Mouse (Mus musculus) liver, embryonic 12.5 days (tissue): ENCODE results near the gene Gm6583. TPM values are rescaled to one million over a fixed set of nuclear protein-coding genes. Genes with fewer than 3 reads are reported as not detected.
"Not testable (repeated sequence)": the region's sequence is repeated elsewhere in the genome, so short reads cannot be mapped to it uniquely, and the experiment has no call there.

Experiments
- ATAC-seq: fragments of 200-750 bp; cut with Nextera tagmentation; 2 replicates; pipeline ENCODE4 v1.8.0; 2017; ENCODE audit warnings: moderate number of reproducible peaks, mild to moderate bottlenecking, moderate library complexity
- H3K27ac ChIP-seq: fragments of 300-500 bp; sonication (generic); 2 replicates; pipeline ENCODE4 v1.5.1; 2016; ENCODE audit warnings: mild to moderate bottlenecking
- H3K27me3 ChIP-seq: fragments of 300-500 bp; sonication (generic); replicated peaks from 2 replicates; pipeline ENCODE4 v1.6.1; 2016; ENCODE audit warnings: mild to moderate bottlenecking, moderate library complexity
- H3K36me3 ChIP-seq: fragments of 300-500 bp; sonication (generic); 2 replicates; pipeline ENCODE4 v1.6.1; 2016; ENCODE audit warnings: mild to moderate bottlenecking, moderate library complexity
- H3K4me1 ChIP-seq: fragments of 300-500 bp; sonication (generic); 2 replicates; pipeline ENCODE4 v1.6.1; 2016
- H3K4me2 ChIP-seq: fragments of 300-500 bp; sonication (generic); 2 replicates; pipeline ENCODE4 v1.6.1; 2016; ENCODE audit warnings: mild to moderate bottlenecking, moderate library complexity
- H3K4me3 ChIP-seq: fragments of 300-500 bp; sonication (generic); 2 replicates; pipeline ENCODE4 v1.5.1; 2016; ENCODE audit warnings: mild to moderate bottlenecking, moderate library complexity
- H3K9ac ChIP-seq: fragments of 300-500 bp; sonication (generic); 2 replicates; pipeline ENCODE4 v1.6.1; 2016; ENCODE audit warnings: mild to moderate bottlenecking, moderate library complexity
- H3K9me3 ChIP-seq: fragments of 300-500 bp; sonication (generic); replicated peaks from 2 replicates; pipeline ENCODE4 v1.6.1; 2016; ENCODE audit warnings: mild to moderate bottlenecking, moderate library complexity
- WGBS: fragments of 180-500 bp; shearing (Covaris S2); methylation state at CpG from one replicate; pipeline ENCODE4 v1.1.7; 2016; ENCODE audit not compliant: insufficient replicate concordance; 5-methylcytosine and 5-hydroxymethylcytosine counted together
- polyA plus RNA-seq: library from polyadenylated mRNA; unstranded; fragments of >200 nt; fragmentation: Nextera tagmentation; extraction: Ambion mirVana; gene quantifications from 2 replicates; pipeline ENCODE4 v1.2.1, GENCODE M21; 2016

Gene Gm6583
- polyA plus RNA-seq, 1 experiment from 2014 or later: 0.35 TPM

- WGBS: 65% methylated on average over 4 of the region's 4 CpGs
- H3K9me3 ChIP-seq: no peaks in the 10 kb centered on the region
- H3K4me3 ChIP-seq: no peak overlapping the region
- H3K4me2 ChIP-seq: no peak overlapping the region
- no peak overlapping the region for H3K9ac ChIP-seq
- H3K27me3 ChIP-seq: no peaks in the 10 kb centered on the region
- no peak overlapping the region for H3K27ac ChIP-seq
- ATAC-seq: no peak
- H3K4me1 ChIP-seq: peaks cover 50% of the 10 kb centered on the region
- peaks cover 1% of the 10 kb centered on the region for H3K36me3 ChIP-seq
These were observed 34.5 kb downstream of the Gm6583 start for GRCm38 (mm10) chr5:112321376-112321775.

- no peak overlapping the region for H3K27ac ChIP-seq
- no peaks in the 10 kb centered on the region for H3K9me3 ChIP-seq
- H3K9ac ChIP-seq: no peak overlapping the region
- no peak overlapping the region for H3K4me2 ChIP-seq
- WGBS: 59% methylated on average over 6 of the region's 6 CpGs
- H3K4me3 ChIP-seq: no peak overlapping the region
- H3K4me1 ChIP-seq: peaks cover 51% of the 10 kb centered on the region
- no peak for ATAC-seq
- H3K27me3 ChIP-seq: no peaks in the 10 kb centered on the region
- peaks cover 6% of the 10 kb centered on the region for H3K36me3 ChIP-seq
These were observed 34.9 kb downstream of the Gm6583 start for GRCm38 (mm10) chr5:112320936-112321335.

- Histone ChIP-seq H3K4me1 (peaks cover 46% of the 10 kb centered on the region), H3K36me3 (peaks cover 11% of the 10 kb centered on the region), H3K27me3 (no peaks in the 10 kb centered on the region), H3K9me3 (no peaks in the 10 kb centered on the region), H3K9ac (no peak overlapping the region), H3K4me2 (no peak overlapping the region), H3K4me3 (no peak overlapping the region), H3K27ac (no peak overlapping the region)
- WGBS: 77% methylated on average over 5 of the region's 5 CpGs
- no peak for ATAC-seq
These were observed 35.5 kb downstream of the Gm6583 start for GRCm38 (mm10) chr5:112320379-112320778.

- peak; percentile 85 for ATAC-seq
- not testable (repeated sequence) for H3K4me3 ChIP-seq, H3K27me3 ChIP-seq, H3K27ac ChIP-seq, H3K9me3 ChIP-seq, H3K9ac ChIP-seq, H3K4me2 ChIP-seq
- WGBS: 52% methylated on average over 2 of the region's 2 CpGs
- Histone ChIP-seq H3K4me1 (peaks cover 35% of the 10 kb centered on the region), H3K36me3 (peaks cover 22% of the 10 kb centered on the region)
These were observed 36.5 kb downstream of the Gm6583 start for GRCm38 (mm10) chr5:112319343-112319742.

GRCm38 (mm10) chr5:112317328-112317727 is 38.5 kb downstream of the Gm6583 start:
- Histone ChIP-seq H3K27me3 (no peaks in the 10 kb centered on the region), H3K27ac (no peak overlapping the region), H3K36me3 (peaks cover 42% of the 10 kb centered on the region), H3K4me1 (peaks cover 28% of the 10 kb centered on the region), H3K4me2 (no peak overlapping the region), H3K4me3 (no peak overlapping the region), H3K9ac (no peak overlapping the region), H3K9me3 (no peaks in the 10 kb centered on the region)
- no peak for ATAC-seq
- WGBS: 41% methylated on average over 5 of the region's 5 CpGs

GRCm38 (mm10) chr5:112316468-112316867 is 39.4 kb downstream of the Gm6583 start:
- no peak overlapping the region for H3K4me3 ChIP-seq
- H3K27ac ChIP-seq: no peak overlapping the region
- H3K4me2 ChIP-seq: no peak overlapping the region
- H3K4me1 ChIP-seq: peaks cover 28% of the 10 kb centered on the region
- ATAC-seq: no peak
- H3K27me3 ChIP-seq: no peaks in the 10 kb centered on the region
- no peaks in the 10 kb centered on the region for H3K9me3 ChIP-seq
- no peak overlapping the region for H3K9ac ChIP-seq
- 74% methylated on average over 5 of the region's 5 CpGs for WGBS
- H3K36me3 ChIP-seq: peaks cover 50% of the 10 kb centered on the region

- Histone ChIP-seq H3K27ac (no peak overlapping the region), H3K4me3 (no peak overlapping the region), H3K9me3 (no peaks in the 10 kb centered on the region), H3K4me2 (no peak overlapping the region), H3K9ac (no peak overlapping the region), H3K36me3 (peaks cover 82% of the 10 kb centered on the region), H3K27me3 (no peaks in the 10 kb centered on the region), H3K4me1 (peaks cover 15% of the 10 kb centered on the region; the same call in 1 of the 2 replicates)
- WGBS: 78% methylated on average over 11 of the region's 11 CpGs
- ATAC-seq: no peak
These were observed 42.5 kb downstream of the Gm6583 start for GRCm38 (mm10) chr5:112313222-112313885.

GRCm38 (mm10) chr5:112305842-112306241 is 50.0 kb downstream of the Gm6583 start:
- 88% methylated on average over 5 of the region's 5 CpGs for WGBS
- Histone ChIP-seq H3K9ac (no peak overlapping the region), H3K27ac (no peak overlapping the region), H3K4me1 (peaks cover 18% of the 10 kb centered on the region), H3K9me3 (no peaks in the 10 kb centered on the region), H3K27me3 (no peaks in the 10 kb centered on the region), H3K36me3 (peaks cover 81% of the 10 kb centered on the region), H3K4me2 (no peak overlapping the region), H3K4me3 (no peak overlapping the region)
- no peak for ATAC-seq

Other genes with a start within 250 kb of the Gm6583 start
- gene Cryba4, start 103.5 kb downstream of the Gm6583 start, polyA plus RNA-seq: 0.73 and 0.77 TPM in 2 replicates
- gene Crybb1, start 100.2 kb downstream of the Gm6583 start, polyA plus RNA-seq: 0.15 and 0.16 TPM in 2 replicates
- 40.5 and 45.1 TPM in 2 replicates for gene Tpst2, start 79.3 kb downstream of the Gm6583 start, polyA plus RNA-seq
- gene Tfip11, start 29.7 kb downstream of the Gm6583 start, polyA plus RNA-seq: 19.7 and 20.7 TPM in 2 replicates
- gene Srrd, start 13.0 kb downstream of the Gm6583 start, polyA plus RNA-seq: 23.1 and 26.1 TPM in 2 replicates
- gene Hps4, start 12.9 kb downstream of the Gm6583 start, polyA plus RNA-seq: 17.2 and 18.7 TPM in 2 replicates
- 0.93 and 1.1 TPM in 2 replicates for gene Asphd2, start 38.8 kb upstream of the Gm6583 start, polyA plus RNA-seq
- gene Gm6588, start 93.4 kb upstream of the Gm6583 start, polyA plus RNA-seq: not detected in 2 replicates
- 0.06 and 0.10 TPM in 2 replicates for gene Sez6l, start 221.2 kb upstream of the Gm6583 start, polyA plus RNA-seq